Mouse (Mus musculus) leukemia stem cell, adult 10-12 weeks (primary cell): Measurements from ENCODE around the gene Vmn1r233. TPM values are rescaled to one million over a fixed set of nuclear protein-coding genes. Genes with fewer than 3 reads are reported as not detected.

Experiments
- polyA plus RNA-seq: library from polyadenylated mRNA; stranded (reverse); fragments of >175 nt; gene quantifications from 2 replicates; pipeline ENCODE4 v1.2.3, GENCODE M21; 2012; ENCODE audit warnings: low replicate concordance

The Vmn1r233 gene
- not detected in 2 replicates for polyA plus RNA-seq

GRCm38 (mm10) chr17:20996364-20996763 is at the start of gene Vmn1r233:
Gene Vmn1r233 (minus strand): TSS chr17:20996464.

GRCm38 (mm10) chr17:21008382-21009331 is 12.4 kb upstream of the Vmn1r233 start, which contains the start of gene Zfp160:
Gene Zfp160 (plus strand): TSS chr17:21008903.

GRCm38 (mm10) chr17:20944985-20945891 is 51.0 kb downstream of the Vmn1r233 start, which contains the start of gene Ppp2r1a:
Gene Ppp2r1a (plus strand): TSS chr17:20945311.

Other genes starting within 250 kb of the Vmn1r233 start
- not detected in 2 replicates for gene Vmn1r228, start 210.3 kb downstream of the Vmn1r233 start, polyA plus RNA-seq
- not detected in 2 replicates for gene Vmn1r229, start 184.9 kb downstream of the Vmn1r233 start, polyA plus RNA-seq
- gene Vmn1r230, start 156.0 kb downstream of the Vmn1r233 start, polyA plus RNA-seq: not detected in 2 replicates
- gene Vmn1r231, start 91.4 kb downstream of the Vmn1r233 start, polyA plus RNA-seq: not detected in 2 replicates
- gene Vmn1r232, start 76.8 kb downstream of the Vmn1r233 start, polyA plus RNA-seq: not detected in 2 replicates
- gene Ppp2r1a, start 51.2 kb downstream of the Vmn1r233 start, polyA plus RNA-seq: 31.3 and 241 TPM in 2 replicates
- gene Zfp160, start 12.4 kb upstream of the Vmn1r233 start, polyA plus RNA-seq: 0.38 and 1.3 TPM in 2 replicates
- not detected in 2 replicates for gene Vmn1r234, start 229.6 kb upstream of the Vmn1r233 start, polyA plus RNA-seq